Mouse (Mus musculus): ENCODE data around the gene Tor1aip1.

GRCm38 (mm10) chr1:155973719-155974379, 62.4 kb downstream of the Tor1aip1 start:
- TF ChIP-seq POLR2A (IDR thresholded peaks at IDR 0.05; ENCODE audit: insufficient read depth, low read depth, low read length) (no peak), CTCF (IDR thresholded peaks at IDR 0.05; ENCODE audit: insufficient read depth, low read depth, low read length) (no peak)
